Mouse (Mus musculus): Measurements from ENCODE around the gene Pip4k2b. TPM values are rescaled to one million over a fixed set of nuclear protein-coding genes. Genes with fewer than 3 reads are reported as not detected.

Gene Pip4k2b
- total and polyA plus RNA-seq, 2 experiments from 2014 or later: 5.2 to 166 TPM

- Histone ChIP-seq H3K27ac (ENCODE audit: low read depth, low read length) (peak within 1 kb of the TSS; percentile 82), H3K9me3 (ENCODE audit: low read length) (no peaks in the 10 kb centered on the region), H3K4me2 (ENCODE audit: low read depth, low read length, poor library complexity, severe bottlenecking) (peak within 1 kb of the TSS; percentile 81), H3K4me1 (ENCODE audit: insufficient read depth, low read length) (peaks cover 10% of the 10 kb centered on the region; the same call in 1 of the 2 replicates), H3K36me3 (ENCODE audit: insufficient read depth, low read length) (peaks cover 10% of the 10 kb centered on the region), H3K27me3 (ENCODE audit: insufficient read depth, low read length) (no peaks in the 10 kb centered on the region), H3K4me3 (ENCODE audit: low read depth, low read length) (peak within 1 kb of the TSS; percentile 90), H3K9ac (replicated peaks; ENCODE audit: low read length, poor library complexity, severe bottlenecking) (peak within 1 kb of the TSS; percentile 84)
- TF ChIP-seq CTCF (IDR thresholded peaks at IDR 0.05): 0 out of 2 replicates have a peak, but pooled peaks have one; percentile 2
- ATAC-seq (ENCODE audit: low FRiP score): peak; percentile 91
- DNase-seq (ENCODE audit: low spot score): peak; percentile 98
- under 1% methylated on average over 38 of the region's 38 CpGs for WGBS
Measured at GRCm38 (mm10) chr11:97766154-97766881, 21.8 kb upstream of the Pip4k2b start, which contains the start of gene Cwc25. Gene Cwc25, minus strand, starts transcription at chr11:97766556.

GRCm38 (mm10) chr11:97761638-97762037 lies 17.1 kb upstream of the Pip4k2b start:
- Histone ChIP-seq H3K4me3 (ENCODE audit: low read depth, low read length) (no peak overlapping the region), H3K27ac (ENCODE audit: low read depth, low read length) (no peak overlapping the region), H3K9me3 (ENCODE audit: low read length) (no peaks in the 10 kb centered on the region), H3K4me1 (ENCODE audit: insufficient read depth, low read length) (peaks cover 10% of the 10 kb centered on the region; the same call in 1 of the 2 replicates), H3K36me3 (ENCODE audit: insufficient read depth, low read length) (peaks cover 22% of the 10 kb centered on the region), H3K4me2 (ENCODE audit: low read depth, low read length, poor library complexity, severe bottlenecking) (no peak overlapping the region), H3K27me3 (ENCODE audit: insufficient read depth, low read length) (no peaks in the 10 kb centered on the region), H3K9ac (replicated peaks; ENCODE audit: low read length, poor library complexity, severe bottlenecking) (no peak overlapping the region)
- peak; percentile 61 for TF ChIP-seq CTCF (IDR thresholded peaks at IDR 0.05)
- no peak for ATAC-seq (ENCODE audit: low FRiP score)
- peak; percentile 44 for DNase-seq (ENCODE audit: low spot score)

GRCm38 (mm10) chr11:97758942-97759341 lies 14.4 kb upstream of the Pip4k2b start:
- Histone ChIP-seq H3K27ac (ENCODE audit: low read depth, low read length) (no peak overlapping the region), H3K9me3 (ENCODE audit: low read length) (no peaks in the 10 kb centered on the region), H3K4me2 (ENCODE audit: low read depth, low read length, poor library complexity, severe bottlenecking) (no peak overlapping the region), H3K4me3 (ENCODE audit: low read depth, low read length) (no peak overlapping the region), H3K36me3 (ENCODE audit: insufficient read depth, low read length) (peaks cover 36% of the 10 kb centered on the region), H3K4me1 (ENCODE audit: insufficient read depth, low read length) (no peaks in the 10 kb centered on the region), H3K27me3 (ENCODE audit: insufficient read depth, low read length) (no peaks in the 10 kb centered on the region), H3K9ac (replicated peaks; ENCODE audit: low read length, poor library complexity, severe bottlenecking) (no peak overlapping the region)
- 84% methylated on average over 6 of the region's 6 CpGs for WGBS
- DNase-seq (ENCODE audit: low spot score) (no peak), ATAC-seq (ENCODE audit: low FRiP score) (no peak)
- TF ChIP-seq CTCF (IDR thresholded peaks at IDR 0.05): no peak

- 93% methylated on average over 1 of the region's 1 CpGs for WGBS
- Histone ChIP-seq H3K27ac (ENCODE audit: low read depth, low read length) (no peak overlapping the region), H3K36me3 (ENCODE audit: insufficient read depth, low read length) (peaks cover 42% of the 10 kb centered on the region), H3K4me2 (ENCODE audit: low read depth, low read length, poor library complexity, severe bottlenecking) (no peak overlapping the region), H3K4me1 (ENCODE audit: insufficient read depth, low read length) (no peaks in the 10 kb centered on the region), H3K4me3 (ENCODE audit: low read depth, low read length) (no peak overlapping the region), H3K9ac (replicated peaks; ENCODE audit: low read length, poor library complexity, severe bottlenecking) (no peak overlapping the region), H3K9me3 (ENCODE audit: low read length) (no peaks in the 10 kb centered on the region), H3K27me3 (ENCODE audit: insufficient read depth, low read length) (no peaks in the 10 kb centered on the region)
- no peak for TF ChIP-seq CTCF (IDR thresholded peaks at IDR 0.05)
- DNase-seq (ENCODE audit: low spot score) (no peak), ATAC-seq (ENCODE audit: low FRiP score) (no peak)
Measured at GRCm38 (mm10) chr11:97758125-97758524, 13.6 kb upstream of the Pip4k2b start.

- DNase-seq (ENCODE audit: low spot score) (no peak), ATAC-seq (ENCODE audit: low FRiP score) (no peak)
- 97% methylated on average over 8 of the region's 8 CpGs for WGBS
Measured at GRCm38 (mm10) chr11:97753277-97753676, 8.8 kb upstream of the Pip4k2b start.

GRCm38 (mm10) chr11:97748496-97748895 lies 4.0 kb upstream of the Pip4k2b start:
- Histone ChIP-seq H3K4me3 (ENCODE audit: low read depth, low read length) (no peak overlapping the region), H3K27ac (ENCODE audit: low read depth, low read length) (no peak overlapping the region), H3K4me1 (ENCODE audit: insufficient read depth, low read length) (peaks cover 2% of the 10 kb centered on the region; the same call in 1 of the 2 replicates), H3K36me3 (ENCODE audit: insufficient read depth, low read length) (peaks cover 44% of the 10 kb centered on the region), H3K27me3 (ENCODE audit: insufficient read depth, low read length) (no peaks in the 10 kb centered on the region), H3K9ac (replicated peaks; ENCODE audit: low read length, poor library complexity, severe bottlenecking) (no peak overlapping the region), H3K4me2 (ENCODE audit: low read depth, low read length, poor library complexity, severe bottlenecking) (no peak overlapping the region), H3K9me3 (ENCODE audit: low read length) (no peaks in the 10 kb centered on the region)
- DNase-seq (ENCODE audit: low spot score) (no peak), ATAC-seq (ENCODE audit: low FRiP score) (no peak)
- 86% methylated on average over 5 of the region's 5 CpGs for WGBS
- TF ChIP-seq CTCF (IDR thresholded peaks at IDR 0.05): no peak

More at GRCm38 (mm10) chr11:97753277-97753676, 8.8 kb upstream of the Pip4k2b start:
- no peak overlapping the region for H3K27ac ChIP-seq (ENCODE audit: low read depth, low read length)
- H3K27me3 ChIP-seq (ENCODE audit: insufficient read depth, low read length): no peaks in the 10 kb centered on the region
- H3K4me1 ChIP-seq (ENCODE audit: insufficient read depth, low read length): no peaks in the 10 kb centered on the region
- H3K4me3 ChIP-seq (ENCODE audit: low read depth, low read length): no peak overlapping the region
- H3K9ac ChIP-seq (replicated peaks; ENCODE audit: low read length, poor library complexity, severe bottlenecking): no peak overlapping the region
- no peak overlapping the region for H3K4me2 ChIP-seq (ENCODE audit: low read depth, low read length, poor library complexity, severe bottlenecking)
- H3K9me3 ChIP-seq (ENCODE audit: low read length): no peaks in the 10 kb centered on the region
- H3K36me3 ChIP-seq (ENCODE audit: insufficient read depth, low read length): peaks cover 65% of the 10 kb centered on the region
- no peak for TF ChIP-seq CTCF (IDR thresholded peaks at IDR 0.05)
